Mouse (Mus musculus) brain, adult 2 months (tissue): Measurements from ENCODE around the gene Kifc3.
"Not testable (repeated sequence)": the region's sequence is repeated elsewhere in the genome, so short reads cannot be mapped to it uniquely, and the experiment has no call there.

Source experiments
- DNase-seq: peaks from one replicate; pipeline ENCODE4 v3.0.0; 2011; ENCODE audit warnings: low read depth, low spot score

Kifc3 gene

GRCm38 (mm10) chr8:95202649-95203275 lies at the start of gene Kifc3:
TSS of gene Kifc3 (minus strand) at chr8:95202812.
- no peak for DNase-seq

GRCm38 (mm10) chr8:95252056-95252455 lies 49.4 kb upstream of the Kifc3 start:
- DNase-seq, result no peak

- DNase-seq, result peak; percentile 17
Measured at GRCm38 (mm10) chr8:95249847-95250246, 47.2 kb upstream of the Kifc3 start.

GRCm38 (mm10) chr8:95247277-95247676 lies 44.7 kb upstream of the Kifc3 start:
- DNase-seq, result no peak

- DNase-seq, result peak; percentile 36
Measured at GRCm38 (mm10) chr8:95245180-95245579, 42.6 kb upstream of the Kifc3 start.

- DNase-seq, result no peak
Measured at GRCm38 (mm10) chr8:95243853-95244252, 41.2 kb upstream of the Kifc3 start.

- peak; percentile 78 for DNase-seq
Measured at GRCm38 (mm10) chr8:95242826-95243571, 40.4 kb upstream of the Kifc3 start.

GRCm38 (mm10) chr8:95242099-95242825 lies 39.6 kb upstream of the Kifc3 start:
- DNase-seq, result no peak

- DNase-seq, result peak; percentile 60
Measured at GRCm38 (mm10) chr8:95235683-95236082, 33.1 kb upstream of the Kifc3 start.

GRCm38 (mm10) chr8:95230086-95230485 lies 27.5 kb upstream of the Kifc3 start:
- DNase-seq, result not testable (repeated sequence)

- no peak for DNase-seq
Measured at GRCm38 (mm10) chr8:95227151-95227468, 24.5 kb upstream of the Kifc3 start.

GRCm38 (mm10) chr8:95226251-95227150 lies 23.9 kb upstream of the Kifc3 start:
- DNase-seq, result peak; percentile 30

- no peak for DNase-seq
Measured at GRCm38 (mm10) chr8:95223969-95224368, 21.4 kb upstream of the Kifc3 start.

GRCm38 (mm10) chr8:95221045-95221444 lies 18.4 kb upstream of the Kifc3 start:
- DNase-seq, result no peak

- DNase-seq, result no peak
Measured at GRCm38 (mm10) chr8:95220571-95220998, 18.0 kb upstream of the Kifc3 start.

GRCm38 (mm10) chr8:95219623-95220022 lies 17.0 kb upstream of the Kifc3 start:
- no peak for DNase-seq

- no peak for DNase-seq
Measured at GRCm38 (mm10) chr8:95215709-95216360, 13.2 kb upstream of the Kifc3 start.

- DNase-seq, result peak; percentile 84
Measured at GRCm38 (mm10) chr8:95209924-95210323, 7.3 kb upstream of the Kifc3 start.

- DNase-seq, result no peak
Measured at GRCm38 (mm10) chr8:95205946-95206345, 3.3 kb upstream of the Kifc3 start.

GRCm38 (mm10) chr8:95204039-95204380 lies 1.4 kb upstream of the Kifc3 start:
- DNase-seq, result peak; percentile 66
